Mouse (Mus musculus): ENCODE data around the gene Il17d.

The Il17d gene

GRCm38 (mm10) chr14:57534961-57535360, 10.4 kb downstream of the Il17d start:
- no peak for DNase-seq (ENCODE audit: low spot score in 2 of 2)

- no peak for DNase-seq (ENCODE audit: low spot score in 2 of 2)
These were observed 11.1 kb downstream of the Il17d start for GRCm38 (mm10) chr14:57535646-57536045.

GRCm38 (mm10) chr14:57536820-57537219, 12.2 kb downstream of the Il17d start:
- no peak for DNase-seq (ENCODE audit: low spot score in 2 of 2)

- no peak for DNase-seq (ENCODE audit: low spot score in 2 of 2)
These were observed 12.9 kb downstream of the Il17d start for GRCm38 (mm10) chr14:57537261-57538015.

- no peak for DNase-seq (ENCODE audit: low spot score in 2 of 2)
These were observed 16.1 kb downstream of the Il17d start for GRCm38 (mm10) chr14:57540683-57541082.

GRCm38 (mm10) chr14:57542231-57542630, 17.7 kb downstream of the Il17d start:
- DNase-seq (ENCODE audit: low spot score in 2 of 2) = no peak

GRCm38 (mm10) chr14:57543420-57544039, 19.0 kb downstream of the Il17d start:
- no peak for DNase-seq (ENCODE audit: low spot score in 2 of 2)

- no peak for DNase-seq (ENCODE audit: low spot score in 2 of 2)
These were observed 20.9 kb downstream of the Il17d start for GRCm38 (mm10) chr14:57545526-57545925.

- no peak for DNase-seq (ENCODE audit: low spot score in 2 of 2)
These were observed 21.6 kb downstream of the Il17d start for GRCm38 (mm10) chr14:57546131-57546530.

- DNase-seq (ENCODE audit: low spot score in 2 of 2) = no peak
These were observed 22.0 kb downstream of the Il17d start for GRCm38 (mm10) chr14:57546557-57547021.

GRCm38 (mm10) chr14:57547062-57547461, 22.5 kb downstream of the Il17d start:
- no peak for DNase-seq (ENCODE audit: low spot score in 2 of 2)

GRCm38 (mm10) chr14:57552945-57553344, 28.4 kb downstream of the Il17d start:
- DNase-seq (ENCODE audit: low spot score in 2 of 2) = no peak

GRCm38 (mm10) chr14:57554434-57554833, 29.9 kb downstream of the Il17d start:
- no peak for DNase-seq (ENCODE audit: low spot score in 2 of 2)

GRCm38 (mm10) chr14:57555471-57556070, 31.0 kb downstream of the Il17d start:
- DNase-seq (ENCODE audit: low spot score in 2 of 2) = no peak

GRCm38 (mm10) chr14:57556922-57557321, 32.3 kb downstream of the Il17d start:
- no peak for DNase-seq (ENCODE audit: low spot score in 2 of 2)

- DNase-seq (ENCODE audit: low spot score in 2 of 2) = no peak
These were observed 41.0 kb downstream of the Il17d start for GRCm38 (mm10) chr14:57565626-57566025.

- DNase-seq (ENCODE audit: low spot score in 2 of 2) = peak; percentile 93 to 96
These were observed 46.9 kb downstream of the Il17d start, which contains the start of gene Eef1akmt1 for GRCm38 (mm10) chr14:57571155-57572133. Gene Eef1akmt1 (minus strand): TSS chr14:57571612.

- DNase-seq (ENCODE audit: low spot score in 2 of 2) = no peak
These were observed 50.4 kb downstream of the Il17d start for GRCm38 (mm10) chr14:57574792-57575587.

GRCm38 (mm10) chr14:57576364-57577060, 51.9 kb downstream of the Il17d start:
- DNase-seq (ENCODE audit: low spot score in 2 of 2) = no peak

- DNase-seq (ENCODE audit: low spot score in 2 of 2) = no peak
These were observed 67.3 kb downstream of the Il17d start for GRCm38 (mm10) chr14:57591830-57592229.

All from cerebellum, postnatal 4 days (tissue).